Mouse (Mus musculus) telencephalon, adult 2 months (tissue): ENCODE data around the gene Npr1.

Source experiments
- DNase-seq: peaks from one replicate; pipeline ENCODE4 v3.0.0-alpha.2; 2011; ENCODE audit warnings: low read depth, low spot score

The Npr1 gene

DNA sequence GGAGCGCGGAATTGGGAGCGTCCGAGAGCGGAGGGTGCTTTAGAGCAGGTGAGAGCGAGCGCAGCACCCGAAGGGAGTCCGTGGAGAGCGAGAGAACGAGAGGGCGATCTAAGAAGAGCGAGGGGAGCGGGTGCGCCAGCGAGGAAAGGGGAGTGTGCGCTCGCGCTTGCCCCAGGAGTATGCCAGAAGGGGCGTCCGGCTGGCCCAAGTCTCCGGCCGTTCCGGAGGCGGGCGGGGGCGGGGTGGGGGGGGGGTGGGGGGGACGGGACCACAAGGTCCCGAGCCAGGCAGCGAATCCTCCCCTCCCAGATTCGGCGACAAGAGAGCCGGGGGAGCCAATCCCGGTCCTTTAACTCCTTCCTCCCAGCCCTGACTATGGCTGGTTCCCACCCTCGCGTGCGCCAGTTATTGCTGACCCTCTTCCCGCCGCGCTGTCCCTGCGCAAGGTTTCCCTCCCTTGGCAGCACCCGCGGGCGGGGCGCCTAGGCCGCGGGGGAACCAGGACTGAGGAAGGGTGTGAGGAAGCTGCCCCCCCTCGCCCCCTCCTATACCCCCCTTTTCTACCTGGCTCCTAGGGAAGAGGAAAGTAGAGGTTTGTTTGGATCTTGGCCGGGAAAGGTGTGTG is at the start of gene Npr1:
Gene Npr1, minus strand, starts transcription at position 181 of the 625 bp plus-strand sequence.
- DNase-seq = no peak

DNA sequence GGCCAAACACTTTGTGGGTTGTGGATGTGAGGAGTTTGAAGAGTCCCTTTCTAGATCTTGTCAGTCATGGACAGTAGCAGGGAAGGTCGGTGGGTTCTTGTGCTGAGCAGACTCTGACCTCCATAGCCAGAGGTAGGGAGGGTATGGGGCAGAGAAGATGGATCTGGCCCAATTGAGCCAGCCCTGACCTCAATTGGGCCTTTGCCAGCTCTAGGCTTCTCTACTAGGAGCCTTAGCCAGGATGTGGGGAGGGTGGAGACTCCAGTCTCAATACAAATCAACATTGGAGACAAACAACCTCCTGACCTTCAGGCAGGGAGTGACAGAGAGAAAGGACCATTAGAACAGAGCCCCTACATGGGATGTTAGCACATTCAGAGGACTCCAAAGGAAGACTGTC is 49.6 kb upstream of the Npr1 start:
- no peak for DNase-seq

DNA sequence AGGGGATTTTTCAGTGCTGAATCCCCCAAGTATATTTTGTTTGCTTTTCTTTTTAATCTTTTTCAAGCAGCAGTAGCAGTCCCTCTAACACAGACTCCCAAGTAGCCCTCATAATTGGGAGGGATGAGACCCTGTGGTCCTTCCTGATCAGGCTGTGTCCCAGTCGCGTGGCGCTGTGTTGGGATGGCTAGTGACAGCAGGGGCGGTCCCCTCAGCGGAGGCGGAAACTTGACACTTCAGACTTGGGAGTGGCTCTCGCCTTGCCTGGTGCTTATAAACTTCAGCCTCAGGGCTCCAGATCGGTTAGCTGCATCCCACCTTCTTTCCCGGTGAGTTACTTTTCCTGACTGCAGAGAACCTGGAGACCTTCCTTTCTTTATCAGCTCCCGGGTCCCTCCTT is 49.0 kb upstream of the Npr1 start:
- no peak for DNase-seq

DNA sequence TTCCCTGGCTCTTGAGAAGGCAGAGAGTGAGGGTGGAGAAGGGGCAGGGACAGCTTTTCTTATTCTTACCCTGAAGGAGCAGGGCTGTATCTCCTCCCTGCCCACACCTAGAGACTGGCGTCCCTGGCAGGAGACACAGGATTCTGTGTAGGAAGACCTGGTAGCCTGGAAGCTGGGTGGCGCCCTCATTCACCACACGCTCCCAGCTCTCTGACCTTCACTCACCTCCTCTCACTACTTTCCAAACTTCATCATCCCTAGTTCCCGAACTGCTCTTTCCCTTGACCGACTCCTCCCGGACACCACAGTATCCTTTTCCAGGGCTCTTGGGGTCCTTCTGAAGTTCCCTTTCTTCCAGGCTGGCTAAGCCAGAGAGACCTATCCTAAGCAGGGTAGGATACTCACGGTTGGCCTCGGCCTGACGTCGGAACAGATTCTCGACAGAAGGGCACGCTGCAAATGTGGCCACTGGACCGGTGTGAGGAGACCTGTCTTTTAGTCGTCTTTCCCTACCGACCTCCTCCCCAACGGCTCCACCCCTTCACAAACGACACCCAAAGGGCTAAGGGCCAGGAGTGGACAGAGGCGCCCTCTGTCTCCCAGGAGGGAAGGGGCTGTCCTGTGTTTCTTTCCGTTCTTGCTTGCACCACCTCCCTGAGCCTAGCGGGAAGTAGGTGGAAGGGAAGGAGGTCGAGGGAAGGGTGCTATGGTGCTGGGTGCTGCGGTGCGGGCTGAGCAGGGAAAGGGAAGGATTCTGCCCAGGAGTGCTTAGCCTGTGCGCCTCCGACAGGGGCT is 48.3 kb upstream of the Npr1 start, which contains the start of the genes S100a1 and S100a13:
Gene S100a1, minus strand, starts transcription at position 597 of the 795 bp plus-strand sequence.
Gene S100a13, plus strand, starts transcription at position 640 of the 795 bp plus-strand sequence.
- no peak for DNase-seq

DNA sequence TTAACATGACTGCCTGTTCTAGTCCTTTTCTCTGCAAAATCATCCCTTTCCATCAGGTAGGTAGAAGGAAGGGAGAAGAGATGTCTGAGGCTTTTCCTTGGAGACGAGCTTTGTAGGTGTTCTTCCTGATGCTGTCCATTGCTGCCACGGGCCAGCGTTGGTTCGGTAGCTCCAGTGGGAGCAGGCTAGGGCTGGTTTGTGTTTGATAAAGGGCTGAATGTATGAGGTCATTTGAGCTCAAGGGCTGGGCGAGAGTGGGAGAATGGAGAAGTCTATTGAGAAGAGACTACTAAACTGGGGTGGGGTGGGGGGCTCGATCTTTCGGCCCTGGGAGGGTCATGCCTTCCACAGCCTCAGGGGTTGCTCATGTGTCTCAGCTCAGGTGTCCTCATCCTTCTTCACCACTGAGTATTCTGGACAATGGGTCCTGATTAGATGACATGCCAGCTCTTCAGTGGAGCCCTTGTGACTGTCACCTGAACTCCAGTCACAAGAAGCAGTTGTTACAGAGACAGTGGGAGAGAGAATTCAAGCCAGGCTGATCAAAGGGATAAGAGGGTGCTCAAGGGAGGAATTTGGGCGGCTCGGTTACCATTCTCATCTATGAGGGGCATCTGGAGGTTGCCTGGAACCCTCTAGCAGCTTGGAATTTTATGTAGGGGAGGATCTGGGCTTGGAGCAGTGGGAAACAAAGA is 47.4 kb upstream of the Npr1 start:
- DNase-seq = no peak

DNA sequence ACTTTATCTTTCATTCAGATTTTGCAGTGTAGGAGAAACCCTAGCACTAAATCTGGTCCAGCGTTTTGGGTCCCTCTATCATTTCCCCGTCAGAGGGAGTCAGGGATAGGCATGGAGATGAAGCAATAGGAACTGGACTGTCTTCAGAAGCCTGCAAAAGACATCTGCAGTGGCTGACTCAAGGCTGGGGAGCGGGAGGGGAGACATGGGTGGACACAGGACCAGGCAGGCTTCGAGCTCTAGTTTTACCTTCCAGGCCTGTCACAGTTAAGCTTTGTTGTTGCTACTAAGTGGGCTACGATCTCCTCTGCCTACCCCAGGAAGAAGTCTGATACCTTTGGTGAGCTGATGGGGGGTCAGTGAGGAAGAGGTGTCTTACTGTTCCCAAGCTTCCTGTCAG is 46.6 kb upstream of the Npr1 start:
- no peak for DNase-seq

DNA sequence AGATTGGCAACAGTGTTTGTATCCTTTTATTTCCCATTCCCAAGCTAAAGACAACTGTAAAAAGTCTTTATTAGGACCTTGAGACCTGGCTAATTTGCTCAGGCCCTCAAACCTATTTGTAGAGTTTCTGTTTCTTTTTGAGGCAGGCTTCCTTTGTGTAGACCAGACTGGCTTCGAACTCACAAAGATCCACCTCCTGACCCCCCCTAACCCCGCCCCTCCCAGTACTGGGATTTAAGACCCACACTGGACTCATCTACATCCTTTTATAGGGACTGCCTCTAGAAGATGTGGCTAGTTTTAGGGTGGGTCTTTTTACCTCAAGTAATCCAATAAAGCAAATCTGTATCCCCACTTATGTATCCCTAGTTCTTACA is 44.1 kb upstream of the Npr1 start:
- DNase-seq = no peak

DNA sequence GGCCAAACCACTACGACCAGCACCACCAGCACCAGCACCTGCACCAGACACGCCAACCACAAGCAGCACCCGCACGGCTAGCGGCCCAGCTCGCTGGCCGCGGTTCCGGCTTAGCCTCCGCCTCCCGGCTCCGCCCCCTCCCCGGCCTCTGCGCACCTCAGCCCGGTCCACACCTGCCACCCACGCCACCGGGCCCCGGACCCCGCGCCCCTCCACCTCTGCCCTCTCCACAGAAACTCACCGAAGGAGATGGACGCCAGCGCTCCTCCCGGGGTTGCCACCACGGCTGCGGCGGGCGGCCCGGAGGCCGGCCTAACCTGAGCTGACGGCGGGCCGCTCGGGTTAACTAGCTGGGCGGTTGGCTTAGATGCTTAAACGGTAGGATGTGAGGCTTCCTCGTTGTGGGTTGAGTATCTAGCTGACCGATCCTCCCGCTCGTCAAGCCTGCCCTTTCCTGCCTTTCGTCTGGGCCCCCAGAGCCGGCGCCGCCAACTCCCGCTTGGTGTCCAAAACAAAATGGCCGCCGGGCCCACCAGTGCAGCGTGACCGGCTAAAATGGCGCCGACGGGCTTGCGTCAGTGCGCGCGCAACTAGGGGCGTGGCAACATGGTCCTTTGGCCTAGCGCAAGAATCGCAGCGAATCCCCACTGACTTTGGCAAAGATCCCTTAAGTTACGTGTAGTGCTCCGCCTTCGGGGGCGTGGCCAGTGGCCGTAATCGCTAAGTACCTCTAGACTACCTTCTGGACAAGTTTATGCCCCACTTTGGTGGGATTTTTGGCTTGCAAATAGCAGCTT is 43.5 kb upstream of the Npr1 start, which contains the start of gene Chtop:
Gene Chtop, minus strand, starts transcription at position 549 of the 797 bp plus-strand sequence.
- DNase-seq = peak; percentile 97

DNA sequence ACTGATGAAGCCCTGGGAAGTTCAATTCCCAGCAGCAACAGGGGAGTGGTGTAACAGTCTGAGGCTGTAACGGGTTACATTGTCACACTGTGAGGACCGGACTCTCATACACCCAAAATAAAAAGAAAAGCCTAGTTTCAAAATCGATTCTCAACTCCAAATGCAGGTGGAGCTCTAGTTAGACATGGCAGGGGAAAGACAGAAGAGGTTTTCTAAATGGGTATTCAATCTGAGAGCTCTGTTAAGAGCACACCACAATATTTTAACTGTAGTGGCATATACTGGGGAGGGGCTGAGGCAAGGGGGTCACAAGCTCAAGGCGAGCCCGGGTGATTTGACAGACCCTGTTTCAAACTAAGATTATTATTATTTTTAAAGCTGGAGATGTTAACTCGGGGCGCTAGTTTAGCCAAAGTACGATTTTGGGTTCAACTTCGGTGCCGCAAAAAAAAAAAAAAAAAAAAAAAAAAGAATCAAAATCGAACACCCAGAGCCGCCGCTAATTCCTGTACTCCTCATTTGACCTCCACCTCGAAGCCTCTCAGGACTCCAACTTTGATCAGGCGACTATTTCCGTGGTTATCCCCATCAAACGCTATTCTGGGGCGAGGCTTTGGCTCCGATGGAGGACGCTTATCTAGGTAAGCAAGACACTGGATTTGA is 42.8 kb upstream of the Npr1 start:
- no peak for DNase-seq

DNA sequence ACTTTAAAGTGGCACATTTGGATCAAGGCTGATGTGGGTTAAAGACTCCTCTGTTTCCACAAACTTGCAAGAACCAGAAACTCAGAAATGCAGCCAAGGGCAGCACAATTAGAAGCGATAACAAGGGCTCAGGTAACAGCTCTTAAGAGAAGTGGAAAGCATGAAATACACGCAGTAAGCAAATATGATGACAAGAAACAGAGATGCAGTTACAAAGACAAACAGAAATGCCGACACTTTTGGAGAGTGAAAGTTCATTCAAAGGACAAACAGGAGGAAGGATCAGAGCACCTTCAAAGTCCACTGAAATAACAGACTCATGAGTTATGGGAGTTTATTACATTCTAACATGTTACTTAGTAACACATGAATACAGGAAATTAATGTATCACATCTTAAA is 40.7 kb upstream of the Npr1 start:
- DNase-seq = no peak

DNA sequence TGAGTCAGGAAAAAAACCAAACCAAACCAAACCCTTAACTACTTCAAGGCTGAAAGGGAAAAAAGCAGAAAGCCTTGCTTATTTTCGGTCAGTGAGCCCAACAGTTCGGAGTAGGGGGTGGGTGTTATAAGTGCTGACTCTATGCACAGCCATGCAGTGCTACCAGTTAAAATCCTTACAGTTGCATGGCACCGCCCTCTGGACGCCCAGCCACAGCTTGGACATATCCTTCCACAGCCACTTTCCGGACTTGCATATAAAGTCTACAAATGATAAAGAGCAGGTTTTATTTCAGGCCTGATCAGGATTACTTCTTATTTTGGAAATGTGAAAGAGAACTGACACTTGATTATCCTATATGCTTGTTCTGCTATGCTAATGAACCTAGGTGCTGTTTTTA is 39.5 kb upstream of the Npr1 start:
- DNase-seq = no peak

DNA sequence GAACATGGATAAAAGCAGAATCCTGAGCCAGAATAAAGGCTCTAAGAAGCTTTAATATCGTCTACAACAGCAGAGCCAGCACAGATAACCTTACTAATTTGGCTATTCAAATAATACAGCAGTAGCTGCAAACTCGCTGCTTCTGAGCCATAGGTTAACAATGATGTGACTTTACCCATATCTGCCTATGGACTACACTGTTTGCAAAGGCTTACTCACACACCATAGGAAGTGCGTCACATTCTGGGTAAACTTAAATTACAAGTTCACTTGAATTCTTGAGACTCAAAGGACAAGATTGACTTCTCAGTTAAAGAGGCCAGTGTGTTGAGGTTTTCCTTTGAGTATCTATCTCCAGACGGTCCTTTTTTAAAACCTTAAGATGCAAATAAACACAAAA is 37.8 kb upstream of the Npr1 start:
- DNase-seq = no peak

DNA sequence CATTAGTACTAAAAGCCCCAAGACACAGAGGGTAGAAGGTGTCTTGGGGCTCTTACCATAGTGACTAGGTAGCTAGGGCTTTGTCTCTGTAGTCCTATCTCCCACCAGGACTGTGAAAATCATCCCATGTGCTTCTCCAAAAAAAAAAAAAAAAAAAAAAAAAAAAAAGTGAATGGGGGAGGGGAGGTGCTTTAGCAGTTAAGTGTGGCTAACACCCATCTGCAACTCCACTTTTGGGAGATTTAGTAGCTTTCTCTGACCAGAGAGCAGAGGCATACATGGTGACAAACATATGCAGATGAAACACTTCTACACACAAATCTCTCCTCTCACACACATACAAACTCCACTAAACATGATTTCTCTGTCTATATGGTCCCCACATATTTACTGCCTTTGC is 31.9 kb upstream of the Npr1 start:
- no peak for DNase-seq

DNA sequence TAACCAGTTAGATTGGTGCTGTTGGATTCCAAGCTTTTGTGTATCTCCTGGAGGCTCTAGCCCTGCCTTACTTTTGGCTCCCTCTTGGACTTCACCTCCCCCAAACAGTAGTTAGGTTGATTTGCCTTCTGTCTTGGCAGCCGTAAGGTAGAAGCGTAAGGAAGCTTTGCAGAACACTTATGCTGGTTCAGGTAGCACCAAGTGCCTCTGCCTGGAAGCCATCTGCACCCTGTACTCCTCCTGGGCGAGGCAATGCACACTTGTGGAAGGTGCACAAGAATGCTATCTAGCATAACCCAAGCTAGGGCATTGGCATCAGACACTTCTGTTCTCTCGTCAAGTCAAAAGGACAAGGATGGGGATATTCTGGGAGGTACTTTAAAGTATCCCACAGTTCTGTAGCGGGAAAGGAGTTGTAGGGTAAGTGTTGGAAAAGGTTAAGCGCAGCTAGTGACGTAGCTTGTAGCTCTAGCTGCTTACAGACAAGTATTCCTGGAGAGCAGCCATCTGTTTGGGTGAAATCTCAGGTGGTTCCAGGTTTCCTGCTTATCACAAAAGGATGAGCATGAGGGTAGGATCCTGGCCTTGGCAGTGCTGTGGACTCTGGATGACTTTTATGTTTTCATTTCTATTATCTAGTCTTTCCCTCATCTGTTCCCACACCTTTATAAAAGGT is 30.3 kb upstream of the Npr1 start:
- no peak for DNase-seq

DNA sequence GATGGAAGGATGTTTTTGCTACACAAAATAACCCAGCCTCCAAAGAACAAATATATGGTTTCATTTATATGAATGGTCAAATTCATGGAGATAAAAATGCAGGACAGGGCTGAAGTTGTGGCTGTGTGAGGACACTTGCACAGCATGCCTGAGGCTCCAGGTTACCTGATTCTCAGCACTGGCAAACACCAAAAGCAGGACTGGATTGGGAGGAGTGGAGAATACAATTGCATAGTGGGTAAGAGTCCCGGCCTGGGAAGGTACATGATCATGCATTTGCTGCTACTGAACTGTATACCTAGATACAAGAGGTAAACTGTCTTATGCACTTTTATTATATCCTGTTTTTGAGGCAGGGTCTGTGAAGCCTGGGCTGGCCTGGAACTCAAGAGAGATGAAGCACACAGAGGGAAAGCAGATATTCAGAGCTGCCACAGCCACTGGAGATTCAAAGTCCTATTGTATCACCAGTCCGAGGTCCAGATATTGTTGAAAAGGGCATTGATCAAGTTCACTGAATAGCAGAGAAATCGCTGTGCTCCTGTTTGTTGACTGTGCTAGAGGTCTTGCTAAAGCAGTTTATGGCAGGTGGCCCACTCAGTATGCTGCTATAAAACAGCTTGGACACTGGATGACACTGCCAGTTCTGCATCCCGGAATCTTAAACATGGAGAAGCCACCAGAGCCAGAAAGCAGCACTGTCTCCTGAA is 28.3 kb upstream of the Npr1 start:
- DNase-seq = no peak

DNA sequence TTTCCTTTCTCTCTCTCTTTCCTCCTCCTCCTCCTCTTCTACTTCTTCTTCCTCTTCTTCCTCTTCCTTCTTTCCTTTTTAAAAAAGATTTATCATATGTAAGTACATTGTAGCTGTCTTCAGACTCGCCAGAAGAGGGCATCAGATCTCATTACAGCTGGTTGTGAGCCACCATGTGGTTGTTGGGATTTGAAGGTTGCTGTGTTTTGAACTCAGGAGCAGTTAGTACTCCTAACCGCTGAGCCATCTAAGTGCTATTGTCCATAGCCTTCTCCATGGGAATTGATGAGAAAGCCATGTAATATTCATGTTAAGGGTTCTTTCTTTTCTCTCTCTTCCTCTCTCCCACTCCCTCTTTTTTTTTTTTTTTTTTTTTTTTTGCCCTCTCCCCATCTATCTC is 25.7 kb upstream of the Npr1 start:
- DNase-seq = no peak

DNA sequence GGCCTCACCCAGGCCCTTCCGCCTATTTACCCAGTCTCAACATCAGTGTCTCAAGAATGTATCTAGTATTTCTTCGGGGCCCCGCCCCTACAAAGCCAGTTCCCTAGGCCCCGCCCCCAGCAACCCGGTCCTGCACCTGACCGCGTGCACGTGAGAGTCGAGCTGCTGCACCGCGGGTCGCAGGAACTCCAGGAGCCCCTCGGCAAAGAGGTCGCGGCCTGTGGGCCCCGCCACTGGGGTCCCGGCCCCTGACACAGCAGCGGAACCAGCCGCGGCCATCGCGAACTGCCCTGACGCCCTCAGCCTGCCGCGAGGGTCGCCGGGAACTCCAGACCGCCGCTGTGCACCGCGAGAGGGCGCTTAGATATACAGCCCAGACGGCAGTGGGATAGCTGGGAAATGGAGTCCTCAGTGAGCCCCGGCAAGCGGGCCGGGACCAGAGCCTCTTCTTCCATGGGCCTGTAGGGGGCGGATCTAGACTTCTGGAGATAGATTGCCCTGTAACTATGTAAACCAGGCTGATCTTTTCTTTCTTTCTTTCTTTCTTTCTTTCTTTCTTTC is 25.1 kb upstream of the Npr1 start, which contains the start of gene Snapin:
Gene Snapin, minus strand, starts transcription at position 338 of the 561 bp plus-strand sequence.
- DNase-seq = peak; percentile 90

DNA sequence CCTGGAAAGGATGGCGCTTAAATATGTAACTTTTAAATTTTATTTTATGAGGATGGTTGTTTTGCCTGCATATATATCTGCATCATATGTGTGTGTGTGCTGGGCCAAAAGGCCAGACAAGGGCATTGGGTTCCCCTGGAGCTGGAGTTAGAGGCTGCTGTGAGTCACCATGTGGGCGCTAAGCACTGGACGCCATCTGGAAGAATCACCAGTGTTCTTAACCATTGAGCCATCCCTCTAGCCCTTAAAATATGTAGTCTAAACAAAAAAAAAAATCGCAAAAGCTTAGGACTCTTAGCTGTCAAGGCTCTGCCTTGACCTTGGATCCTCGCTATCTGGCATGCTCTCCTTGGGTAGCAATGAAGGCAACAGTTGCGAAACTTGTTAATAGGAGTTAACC is 22.9 kb upstream of the Npr1 start:
- DNase-seq = no peak

DNA sequence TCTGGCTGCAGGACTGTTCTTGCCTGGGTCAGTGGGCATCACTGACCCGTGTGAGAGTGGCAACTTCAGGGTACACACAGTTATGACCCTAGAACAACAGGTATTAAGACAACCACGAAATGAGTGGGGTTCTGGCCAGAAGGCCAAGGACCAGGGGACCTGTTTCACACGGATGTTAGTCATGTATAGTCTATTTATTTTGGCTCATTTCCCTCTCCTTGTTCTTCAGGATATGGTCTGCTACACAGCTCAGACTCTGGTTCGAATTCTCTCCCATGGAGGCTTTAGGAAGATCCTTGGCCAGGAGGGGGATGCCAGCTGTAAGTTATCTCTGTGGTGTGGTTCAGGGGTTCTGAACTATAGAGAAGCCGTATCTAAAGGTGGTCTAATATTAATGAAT is 21.3 kb upstream of the Npr1 start:
- DNase-seq = no peak
